Mouse (Mus musculus): ENCODE measurements around the gene Sim1.

- TF ChIP-seq NANOG (IDR thresholded peaks at IDR 0.05; ENCODE audit: borderline replicate concordance, low read length) (no peak), CTCF (conservative IDR thresholded peaks at IDR 0.05; ENCODE audit: low read length) (no peak), POU5F1 (IDR thresholded peaks at IDR 0.05; ENCODE audit: borderline replicate concordance, low read length) (no peak)
Observed at GRCm38 (mm10) chr10:51007798-51008197, 113.2 kb downstream of the Sim1 start.

Data from E14TG2a.4 (cell line).